Comparison of ENCODE assay signal across 30 mouse cellular contexts in genomic region chr4:117229590-117229989, GRCm38 (mm10). TPM values are rescaled to one million over a fixed set of nuclear protein-coding genes. Genes with fewer than 3 reads are reported as not detected.
DNase-seq lines count a peak whose midpoint lies in the region; ATAC-seq and TF ChIP-seq lines count a peak whose summit lies in the region.
"Had no signal": no experiment of that assay in that cellular context is flagged by ENCODE, and none has a peak within 500 bp of the region (broad histone marks: within the 10 kb centered on the region; RNA-seq: fewer than 3 reads in every experiment).

No protein-coding gene starts in this region.

- no peak overlapping the region for H3K9ac ChIP-seq in intestine, embryonic 15.5 days
- H3K9ac ChIP-seq in intestine, embryonic 16.5 days (ENCODE audit: low read depth, low read length) = no peak overlapping the region
- no peak overlapping the region for H3K9ac ChIP-seq in midbrain, embryonic 11.5 days (ENCODE audit: low read length)
- no peak overlapping the region for H3K9ac ChIP-seq in midbrain, postnatal 0 days (replicated peaks; ENCODE audit: low read length, poor library complexity, severe bottlenecking)
- H3K9ac ChIP-seq in stomach, embryonic 15.5 days = no peak overlapping the region
- H3K9ac ChIP-seq: embryonic facial prominence, embryonic 12.5 days; heart, embryonic 12.5 days; hindbrain, embryonic 14.5 days; limb, embryonic 15.5 days; liver, embryonic 13.5 days; midbrain, embryonic 13.5 days; neural tube, embryonic 15.5 days had no signal

- H3K4me1 ChIP-seq in intestine, embryonic 15.5 days (replicated peaks) = no peaks in the 10 kb centered on the region
- no peaks in the 10 kb centered on the region for H3K4me1 ChIP-seq in intestine, embryonic 16.5 days (ENCODE audit: control insufficient read depth, insufficient read depth, low read length)
- H3K4me1 ChIP-seq in midbrain, embryonic 11.5 days (ENCODE audit: control insufficient read depth, insufficient read depth, low read length) = no peaks in the 10 kb centered on the region
- no peaks in the 10 kb centered on the region for H3K4me1 ChIP-seq in midbrain, postnatal 0 days (ENCODE audit: insufficient read depth, low read length)
- H3K4me1 ChIP-seq in stomach, embryonic 15.5 days = no peaks in the 10 kb centered on the region
- H3K4me1 ChIP-seq: liver, embryonic 13.5 days; midbrain, embryonic 13.5 days had no signal

- H3K4me2 ChIP-seq in intestine, embryonic 15.5 days (replicated peaks) = 0 out of 2 replicates have a peak overlapping the region, but pooled peaks have one; percentile 12
- no peak overlapping the region for H3K4me2 ChIP-seq in intestine, embryonic 16.5 days (ENCODE audit: low read depth, low read length)
- no peak overlapping the region for H3K4me2 ChIP-seq in midbrain, embryonic 11.5 days
- H3K4me2 ChIP-seq in midbrain, postnatal 0 days (ENCODE audit: low read depth, low read length, poor library complexity, severe bottlenecking) = no peak overlapping the region
- H3K4me2 ChIP-seq in stomach, embryonic 15.5 days = 0 out of 2 replicates have a peak overlapping the region, but pooled peaks have one; percentile 21
- H3K4me2 ChIP-seq: embryonic facial prominence, embryonic 12.5 days; heart, embryonic 12.5 days; hindbrain, embryonic 14.5 days; limb, embryonic 15.5 days; liver, embryonic 13.5 days; midbrain, embryonic 13.5 days; neural tube, embryonic 15.5 days had no signal

- WGBS in intestine, embryonic 15.5 days = 58% methylated on average over 15 of the region's 15 CpGs
- WGBS in intestine, embryonic 16.5 days = 46% methylated on average over 15 of the region's 15 CpGs
- WGBS in midbrain, embryonic 11.5 days = 77% methylated on average over 15 of the region's 15 CpGs
- WGBS in midbrain, postnatal 0 days = 75% methylated on average over 15 of the region's 15 CpGs
- 51% methylated on average over 15 of the region's 15 CpGs for WGBS in stomach, embryonic 15.5 days

- H3K4me3 ChIP-seq in intestine, embryonic 15.5 days (replicated peaks) = no peak overlapping the region
- no peak overlapping the region for H3K4me3 ChIP-seq in intestine, embryonic 16.5 days (ENCODE audit: low read length)
- no peak overlapping the region for H3K4me3 ChIP-seq in midbrain, embryonic 11.5 days (ENCODE audit: low read depth, low read length)
- no peak overlapping the region for H3K4me3 ChIP-seq in midbrain, postnatal 0 days (ENCODE audit: low read depth, low read length)
- no peak overlapping the region for H3K4me3 ChIP-seq in stomach, embryonic 15.5 days (replicated peaks)
- H3K4me3 ChIP-seq: embryonic facial prominence, embryonic 12.5 days; gastrocnemius, adult 2 months; heart, adult 2 months; heart, embryonic 12.5 days; limb, embryonic 10.5 days; limb, embryonic 15.5 days; liver, embryonic 13.5 days; midbrain, embryonic 13.5 days; neural tube, embryonic 15.5 days had no signal

- H3K36me3 ChIP-seq in intestine, embryonic 15.5 days = no peaks in the 10 kb centered on the region
- H3K36me3 ChIP-seq in intestine, embryonic 16.5 days (ENCODE audit: control insufficient read depth, insufficient read depth, low read length) = no peaks in the 10 kb centered on the region
- H3K36me3 ChIP-seq in midbrain, embryonic 11.5 days (ENCODE audit: control insufficient read depth, insufficient read depth, low read length) = no peaks in the 10 kb centered on the region
- no peaks in the 10 kb centered on the region for H3K36me3 ChIP-seq in midbrain, postnatal 0 days (ENCODE audit: insufficient read depth, low read length)
- no peaks in the 10 kb centered on the region for H3K36me3 ChIP-seq in stomach, embryonic 15.5 days
- H3K36me3 ChIP-seq: embryonic facial prominence, embryonic 12.5 days; heart, embryonic 12.5 days; limb, embryonic 10.5 days; limb, embryonic 15.5 days; liver, embryonic 13.5 days; midbrain, embryonic 13.5 days; neural tube, embryonic 15.5 days had no signal

- no peaks in the 10 kb centered on the region for H3K27me3 ChIP-seq in intestine, embryonic 15.5 days (replicated peaks)
- H3K27me3 ChIP-seq in intestine, embryonic 16.5 days (replicated peaks; ENCODE audit: control insufficient read depth, insufficient read depth, low read length) = no peaks in the 10 kb centered on the region
- H3K27me3 ChIP-seq in midbrain, embryonic 11.5 days (ENCODE audit: control insufficient read depth, insufficient read depth, low read length) = no peaks in the 10 kb centered on the region
- H3K27me3 ChIP-seq in midbrain, postnatal 0 days (ENCODE audit: insufficient read depth, low read length) = no peaks in the 10 kb centered on the region
- H3K27me3 ChIP-seq in stomach, embryonic 15.5 days (replicated peaks) = no peaks in the 10 kb centered on the region
- H3K27me3 ChIP-seq: embryonic facial prominence, embryonic 12.5 days; heart, embryonic 12.5 days; limb, embryonic 15.5 days; liver, embryonic 13.5 days; midbrain, embryonic 13.5 days had no signal

- DNase-seq in midbrain, embryonic 11.5 days (ENCODE audit: low spot score, missing footprints) = peak; percentile 59
- DNase-seq in midbrain, postnatal 0 days (ENCODE audit: low spot score) = no peak
- DNase-seq in ZHBTc4 (ENCODE audit: low read depth, low spot score) = peak; percentile 34
- no peak for DNase-seq in heart, adult 18-20 months
- no peak for DNase-seq in left cerebral cortex, adult 9 months (ENCODE audit: low spot score in 2 of 2)
- DNase-seq: adrenal gland, adult 2 months; cerebellum, adult 18-20 months; gastrocnemius, adult 2 months; gastrocnemius, postnatal 36 days; heart, adult 2 months; heart, postnatal 4 days; kidney, adult 2 months; layer of hippocampus, postnatal 36 days; liver, embryonic 13.5 days; right cerebral cortex, postnatal 25 days; thymus, adult 18-20 months; thymus, postnatal 25 days had no signal

- no peaks in the 10 kb centered on the region for H3K9me3 ChIP-seq in intestine, embryonic 15.5 days
- H3K9me3 ChIP-seq in intestine, embryonic 16.5 days (ENCODE audit: control insufficient read depth, low read length) = no peaks in the 10 kb centered on the region
- H3K9me3 ChIP-seq in midbrain, embryonic 11.5 days (ENCODE audit: control insufficient read depth, low read length) = no peaks in the 10 kb centered on the region
- H3K9me3 ChIP-seq in midbrain, postnatal 0 days (ENCODE audit: low read length) = no peaks in the 10 kb centered on the region
- no peaks in the 10 kb centered on the region for H3K9me3 ChIP-seq in stomach, embryonic 15.5 days
- H3K9me3 ChIP-seq: embryonic facial prominence, embryonic 12.5 days; heart, embryonic 12.5 days; limb, embryonic 10.5 days; limb, embryonic 15.5 days; liver, embryonic 13.5 days; midbrain, embryonic 13.5 days; neural tube, embryonic 15.5 days had no signal

- no peak for TF ChIP-seq CTCF in midbrain, postnatal 0 days (IDR thresholded peaks at IDR 0.05)

- no peak; the same call in 1 of the 2 replicates for ATAC-seq in intestine, embryonic 15.5 days
- ATAC-seq in intestine, embryonic 16.5 days = no peak; the same call in 1 of the 2 replicates
- ATAC-seq in midbrain, embryonic 11.5 days (ENCODE audit: low FRiP score) = no peak
- ATAC-seq in midbrain, postnatal 0 days (ENCODE audit: low FRiP score) = no peak
- 0 out of 2 replicates have a peak, but pooled peaks have one; percentile 24 for ATAC-seq in stomach, embryonic 15.5 days (ENCODE audit: insufficient read depth, low FRiP score, low read depth)
- ATAC-seq: activated CD4-positive, CD25-positive, alpha-beta regulatory T cell, adult 4 months; forebrain, embryonic 16.5 days; midbrain, embryonic 13.5 days had no signal

- no peak overlapping the region for H3K27ac ChIP-seq in intestine, embryonic 15.5 days
- H3K27ac ChIP-seq in intestine, embryonic 16.5 days (ENCODE audit: low read length) = no peak overlapping the region
- no peak overlapping the region for H3K27ac ChIP-seq in midbrain, embryonic 11.5 days (ENCODE audit: low read depth, low read length)
- no peak overlapping the region for H3K27ac ChIP-seq in midbrain, postnatal 0 days (ENCODE audit: low read depth, low read length)
- H3K27ac ChIP-seq in stomach, embryonic 15.5 days = no peak overlapping the region
- H3K27ac ChIP-seq: embryonic facial prominence, embryonic 12.5 days; gastrocnemius, adult 2 months; heart, adult 2 months; hindbrain, embryonic 14.5 days; limb, embryonic 10.5 days; limb, embryonic 15.5 days; liver, embryonic 13.5 days; midbrain, embryonic 13.5 days; neural tube, embryonic 15.5 days had no signal

RNA-seq across cellular contexts. Expression of gene Tmem53, which starts 22.2 kb away (rescaled TPM):
- polyA plus RNA-seq in intestine, embryonic 15.5 days (2015; fragmentation: Nextera tagmentation; extraction: Ambion mirVana) = 9.5 and 11.7 TPM in 2 replicates
- polyA plus RNA-seq in intestine, embryonic 16.5 days (2015; fragmentation: Nextera tagmentation; extraction: Ambion mirVana) = 11.2 and 11.8 TPM in 2 replicates
- polyA plus RNA-seq in midbrain, embryonic 11.5 days (2014; fragmentation: Nextera tagmentation; extraction: Ambion mirVana) = 7.5 and 8.4 TPM in 2 replicates
- total RNA-seq in midbrain, postnatal 0 days (2014; rRNA removed) = 7.6 and 10.5 TPM in 2 replicates
- polyA plus RNA-seq in midbrain, postnatal 0 days (2015; fragmentation: Nextera tagmentation; extraction: Ambion mirVana) = 9.7 and 12.6 TPM in 2 replicates
- 13.2 and 13.5 TPM in 2 replicates for polyA plus RNA-seq in stomach, embryonic 15.5 days (2015; fragmentation: Nextera tagmentation; extraction: Ambion mirVana)
- total RNA-seq in heart, adult 18-20 months (2021) = 10 to 100 TPM; 24.8 to 35.7 TPM

RNA-seq across cellular contexts. Expression of gene Armh1, which starts 22.3 kb away (rescaled TPM):
- polyA plus RNA-seq in intestine, embryonic 15.5 days (2015; fragmentation: Nextera tagmentation; extraction: Ambion mirVana) = 0.19 and 0.32 TPM in 2 replicates
- polyA plus RNA-seq in intestine, embryonic 16.5 days (2015; fragmentation: Nextera tagmentation; extraction: Ambion mirVana) = 0.40 and 0.47 TPM in 2 replicates
- 0.34 and 0.40 TPM in 2 replicates for polyA plus RNA-seq in midbrain, embryonic 11.5 days (2014; fragmentation: Nextera tagmentation; extraction: Ambion mirVana)
- 1.8 and 3.1 TPM in 2 replicates for total RNA-seq in midbrain, postnatal 0 days (2014; rRNA removed)
- 2.5 and 2.6 TPM in 2 replicates for polyA plus RNA-seq in midbrain, postnatal 0 days (2015; fragmentation: Nextera tagmentation; extraction: Ambion mirVana)
- polyA plus RNA-seq in stomach, embryonic 15.5 days (2015; fragmentation: Nextera tagmentation; extraction: Ambion mirVana) = 0.32 and 0.46 TPM in 2 replicates
- under 1 TPM in 1 of 2 experiments, not detected in 1; 0.15 TPM for total RNA-seq in heart, adult 18-20 months (2021)
- total RNA-seq: gastrocnemius, adult 2 months; gastrocnemius, postnatal 36 days; heart, adult 2 months; megakaryocyte, adult 5-6 weeks had no signal
- polyA plus RNA-seq: activated CD4-positive, CD25-positive, alpha-beta regulatory T cell, adult 4 months; liver, embryonic 13.5 days had no signal

RNA-seq across cellular contexts. Expression of gene Kif2c, which starts 47.2 kb away (rescaled TPM):
- 37.7 and 48.7 TPM in 2 replicates for polyA plus RNA-seq in intestine, embryonic 15.5 days (2015; fragmentation: Nextera tagmentation; extraction: Ambion mirVana)
- polyA plus RNA-seq in intestine, embryonic 16.5 days (2015; fragmentation: Nextera tagmentation; extraction: Ambion mirVana) = 35.9 and 41.3 TPM in 2 replicates
- 103 and 104 TPM in 2 replicates for polyA plus RNA-seq in midbrain, embryonic 11.5 days (2014; fragmentation: Nextera tagmentation; extraction: Ambion mirVana)
- total RNA-seq in midbrain, postnatal 0 days (2014; rRNA removed) = 2.9 and 9.8 TPM in 2 replicates
- polyA plus RNA-seq in midbrain, postnatal 0 days (2015; fragmentation: Nextera tagmentation; extraction: Ambion mirVana) = 2.3 and 3.3 TPM in 2 replicates
- 40.4 and 47.7 TPM in 2 replicates for polyA plus RNA-seq in stomach, embryonic 15.5 days (2015; fragmentation: Nextera tagmentation; extraction: Ambion mirVana)
- total RNA-seq in heart, adult 18-20 months (2021) = under 1 TPM; 0.30 to 0.36 TPM
- total RNA-seq: gastrocnemius, adult 2 months had no signal

Comparison
In these comparisons a context has a peak if more than half of its experiments do, and no peak if none do; other contexts are left out.
1. H3K4me2 ChIP-seq: peak in intestine, embryonic 15.5 days (single experiment) and stomach, embryonic 15.5 days (single experiment); none in intestine, embryonic 16.5 days (single experiment), midbrain, embryonic 11.5 days (single experiment) and midbrain, postnatal 0 days (single experiment).
2. DNase-seq: peak in midbrain, embryonic 11.5 days (single experiment) and ZHBTc4 (single experiment); none in midbrain, postnatal 0 days (single experiment), heart, adult 18-20 months (0 of 2) and left cerebral cortex, adult 9 months (0 of 2).